Mouse (Mus musculus): ENCODE measurements around the gene Car11.
A peak's percentile ranks its signal among the peaks of the same experiment; 100 is the strongest.

Gene Car11

DNA sequence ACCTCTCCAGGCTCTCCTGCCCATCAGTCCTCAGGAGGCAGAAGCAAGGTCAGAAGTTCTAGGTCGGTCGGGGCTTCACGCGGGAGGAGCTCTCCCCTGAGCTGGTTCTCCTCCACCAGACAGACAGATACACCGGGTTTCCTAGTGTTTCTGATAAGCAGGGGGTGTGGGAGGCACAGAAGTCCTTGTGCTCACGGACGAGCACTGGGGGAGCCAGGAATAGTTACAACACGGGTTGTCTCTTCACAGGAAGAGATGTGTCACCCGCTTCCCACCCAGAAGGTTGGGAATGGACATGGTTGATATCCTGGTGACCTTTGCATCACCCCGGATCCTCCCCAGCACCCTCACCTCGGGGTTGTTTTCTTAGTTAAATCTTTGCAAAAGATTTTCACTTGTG lies 9.8 kb upstream of the Car11 start:
- no peak for DNase-seq (ENCODE audit: low read depth, low spot score)

DNA sequence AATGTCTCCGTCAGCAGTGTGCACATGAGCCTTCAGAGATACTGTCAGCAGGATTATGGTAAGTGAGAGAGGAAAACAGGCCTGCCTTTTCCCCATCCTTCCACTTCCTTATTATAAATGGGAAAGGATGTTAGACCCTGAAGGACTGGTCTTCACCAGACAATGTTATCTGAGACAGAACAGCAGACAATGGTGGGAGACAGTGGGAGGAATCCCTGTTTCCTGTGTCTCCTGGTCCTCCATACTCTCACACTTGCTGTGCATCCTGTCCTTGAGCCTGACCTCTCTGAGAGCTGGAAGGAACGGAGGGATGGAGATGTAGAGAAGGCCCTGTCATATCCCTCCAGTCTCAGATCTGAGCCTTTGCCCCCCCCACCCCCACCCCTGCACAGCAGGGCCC lies 7.3 kb upstream of the Car11 start:
- DNase-seq (ENCODE audit: low read depth, low spot score), result no peak

DNA sequence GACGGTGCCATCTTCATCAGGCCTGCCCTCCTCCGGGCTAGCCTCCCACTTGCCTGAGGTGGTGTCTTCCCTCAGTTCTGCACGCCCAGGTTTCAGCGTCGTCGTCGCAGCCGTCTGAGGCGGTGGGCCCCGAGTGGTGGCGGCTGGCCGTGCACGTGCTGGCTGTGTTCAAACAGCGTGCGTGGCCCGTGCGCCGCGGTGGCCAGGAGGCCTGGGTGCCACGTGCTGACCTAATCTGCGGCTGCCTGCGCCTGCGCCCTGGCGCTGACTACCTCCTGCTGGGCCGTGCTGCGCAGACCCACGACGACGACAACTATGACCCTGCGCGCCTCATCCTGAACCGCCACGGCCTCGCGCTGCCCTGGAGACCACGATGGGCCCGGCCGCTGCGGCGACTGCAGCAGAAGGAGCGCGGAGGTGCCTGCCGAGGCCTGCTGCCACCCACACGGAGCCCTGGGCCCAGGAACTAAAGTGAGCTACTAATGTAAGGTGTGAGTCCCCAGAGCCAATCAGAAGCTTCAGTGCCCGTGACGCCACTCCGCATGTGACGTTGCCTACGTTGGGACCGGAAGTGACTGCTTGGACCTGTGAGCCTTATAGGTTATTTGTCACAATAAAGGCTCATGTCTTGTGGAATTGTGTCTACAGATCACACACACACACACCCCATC lies 5.6 kb upstream of the Car11 start, which contains the start of gene Sec1:
Gene Sec1, minus strand, starts transcription at position 482 of the 671 bp plus-strand sequence.
- no peak for DNase-seq (ENCODE audit: low read depth, low spot score)

DNA sequence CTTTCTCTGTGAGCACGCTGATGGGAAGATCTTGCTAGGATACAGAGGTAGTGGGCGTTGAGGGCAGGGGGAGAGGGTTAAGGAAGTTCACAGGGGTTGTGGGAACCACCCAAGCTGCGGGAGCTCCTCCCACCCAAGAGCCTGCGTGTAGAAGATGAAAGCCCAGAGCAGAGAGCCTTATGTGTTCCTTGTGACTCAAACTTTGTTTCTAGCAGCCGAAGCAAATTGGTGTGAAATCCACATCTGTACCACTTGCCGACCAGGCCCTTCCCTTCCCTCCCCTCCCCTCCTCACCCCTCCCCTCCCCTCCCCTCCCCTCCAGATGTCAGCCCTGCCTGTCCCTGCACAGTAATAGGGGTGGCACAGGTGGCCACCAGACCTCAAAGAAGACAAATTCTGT lies 4.5 kb upstream of the Car11 start:
- DNase-seq (ENCODE audit: low read depth, low spot score), result peak; percentile 18

DNA sequence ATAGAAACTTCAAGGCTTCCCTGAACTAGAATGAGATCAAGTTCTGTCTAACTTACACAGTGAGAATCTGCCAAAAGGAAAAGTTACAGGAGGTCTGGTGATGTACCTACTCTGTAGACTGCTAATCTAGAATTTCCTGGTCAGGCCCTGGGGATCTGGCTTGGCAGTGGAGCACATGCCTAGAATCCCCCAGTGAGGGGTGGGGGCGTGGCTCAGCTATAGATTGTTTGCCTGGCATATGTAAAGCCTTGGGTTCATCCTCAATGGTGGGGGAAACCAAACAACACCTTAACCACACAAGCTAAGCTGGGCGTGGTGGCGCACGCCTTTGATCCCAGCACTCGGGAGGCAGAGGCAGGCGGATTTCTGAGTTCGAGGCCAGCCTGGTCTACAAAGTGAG lies 1.7 kb upstream of the Car11 start:
- DNase-seq (ENCODE audit: low read depth, low spot score), result no peak

DNA sequence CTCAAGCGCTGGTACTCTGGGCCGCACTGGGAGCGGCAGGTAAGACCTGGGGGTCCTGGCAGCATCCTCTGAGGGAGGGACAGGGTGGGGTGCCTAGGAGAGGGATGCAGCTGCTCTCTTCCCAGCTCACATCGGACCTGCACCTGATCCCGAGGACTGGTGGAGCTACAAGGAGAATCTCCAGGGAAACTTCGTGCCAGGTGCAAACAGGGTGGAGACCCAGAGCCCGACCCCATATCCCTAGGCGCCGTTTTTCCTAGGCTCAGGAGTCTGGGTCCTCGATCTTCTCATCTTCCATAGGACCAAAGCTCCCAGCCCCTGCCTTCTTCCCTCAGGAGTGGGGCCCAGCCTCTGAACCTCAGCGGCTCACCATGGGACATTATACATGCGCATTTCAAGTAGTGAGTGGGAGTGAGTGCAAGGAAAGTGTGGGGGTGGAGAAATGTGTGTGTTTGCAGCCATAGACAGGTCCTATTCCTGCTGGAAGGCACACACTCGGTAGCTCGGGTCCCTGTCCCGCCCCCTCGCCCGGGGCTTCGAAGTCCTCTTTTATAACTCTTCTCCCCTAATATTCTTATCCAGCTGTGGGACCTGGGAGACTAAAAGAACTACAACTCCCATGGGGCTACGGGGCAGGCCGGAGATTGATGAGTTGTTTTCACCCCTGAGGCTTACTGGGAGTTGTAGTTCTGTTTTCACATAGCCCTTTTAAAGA lies 815 bp downstream of the Car11 start:
- peak; percentile 65 for DNase-seq (ENCODE audit: low read depth, low spot score)

DNA sequence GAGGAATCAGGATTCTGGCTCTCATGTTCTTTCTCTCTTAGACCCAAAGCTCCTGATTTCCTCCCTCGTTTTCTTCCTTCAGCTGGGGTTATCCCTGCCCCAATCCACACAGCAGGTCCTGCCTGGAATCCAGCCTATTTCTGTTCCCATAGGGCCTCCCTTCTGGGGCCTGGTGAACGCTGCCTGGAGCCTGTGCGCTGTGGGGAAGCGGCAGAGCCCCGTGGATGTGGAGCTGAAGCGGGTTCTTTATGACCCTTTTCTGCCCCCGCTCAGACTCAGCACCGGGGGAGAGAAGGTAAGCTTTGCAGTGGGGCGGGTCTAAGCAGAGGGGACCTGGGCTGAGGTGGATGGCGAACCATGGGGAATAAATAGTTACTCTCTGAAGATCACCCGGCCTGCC lies 1.4 kb downstream of the Car11 start:
- DNase-seq (ENCODE audit: low read depth, low spot score), result no peak

DNA sequence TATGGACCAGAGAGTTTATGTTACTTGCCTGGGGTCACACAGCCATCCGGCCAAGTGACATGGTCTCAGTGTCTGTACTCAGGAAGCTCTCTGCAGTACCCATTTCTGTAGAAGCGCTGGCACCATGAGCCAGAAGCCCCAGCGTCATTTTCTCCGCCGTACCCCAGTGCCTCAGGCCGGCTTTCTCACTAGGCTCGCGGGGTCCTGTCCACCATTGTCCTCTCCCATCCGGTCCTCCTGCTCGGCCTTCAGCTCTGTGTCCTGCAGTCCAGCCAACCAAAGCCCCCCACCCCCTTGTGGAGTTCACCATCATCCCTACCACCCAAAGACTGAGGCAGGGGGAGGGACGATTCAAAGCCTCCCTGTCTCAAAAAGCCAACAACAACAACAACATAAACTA lies 2.0 kb downstream of the Car11 start:
- DNase-seq (ENCODE audit: low read depth, low spot score), result no peak

DNA sequence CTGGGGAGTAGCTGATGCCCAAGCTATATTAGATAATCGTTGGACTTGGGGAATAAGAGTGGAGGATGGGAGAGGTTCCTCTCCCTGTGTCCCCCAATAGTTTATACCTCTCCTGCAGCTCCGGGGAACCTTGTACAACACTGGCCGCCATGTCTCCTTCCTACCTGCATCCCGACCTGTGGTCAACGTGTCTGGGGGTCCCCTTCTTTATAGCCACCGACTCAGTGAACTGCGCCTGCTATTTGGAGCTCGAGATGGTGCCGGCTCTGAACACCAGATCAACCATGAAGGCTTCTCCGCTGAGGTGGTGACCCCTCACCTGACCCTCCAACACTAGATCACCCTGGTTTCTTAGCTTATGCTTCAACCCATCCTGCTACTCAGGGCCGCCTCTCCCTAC lies 2.7 kb downstream of the Car11 start:
- no peak for DNase-seq (ENCODE audit: low read depth, low spot score)

DNA sequence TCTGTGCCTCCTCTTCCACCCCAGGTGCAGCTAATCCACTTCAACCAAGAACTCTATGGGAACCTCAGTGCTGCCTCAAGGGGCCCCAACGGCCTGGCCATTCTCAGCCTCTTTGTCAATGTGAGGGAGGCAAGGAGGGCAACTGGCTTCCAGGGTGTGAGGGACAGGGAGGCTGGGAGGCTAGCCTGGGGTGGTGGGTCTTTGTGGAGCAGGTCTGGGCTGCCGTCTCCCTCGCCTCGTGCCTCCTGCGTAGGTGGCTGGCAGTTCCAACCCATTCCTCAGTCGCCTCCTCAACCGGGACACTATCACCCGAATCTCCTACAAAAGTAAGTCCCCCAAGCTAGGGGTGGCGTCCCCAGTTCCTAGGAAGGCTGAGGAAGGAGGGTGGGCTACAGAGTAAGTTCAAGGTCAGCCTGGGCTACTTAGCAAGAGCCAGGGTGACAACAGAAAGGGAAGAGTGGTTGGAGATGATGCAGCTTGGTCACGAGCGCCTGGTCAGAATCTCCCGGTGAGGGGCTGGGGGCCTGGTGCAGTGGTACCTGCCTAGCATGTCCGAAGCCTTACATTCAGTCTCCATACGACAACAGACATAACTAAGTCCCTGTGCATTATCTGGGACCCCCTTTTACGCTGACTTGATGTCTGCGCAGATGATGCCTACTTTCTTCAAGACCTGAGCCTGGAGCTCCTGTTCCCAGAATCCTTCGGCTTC lies 3.3 kb downstream of the Car11 start:
- no peak for DNase-seq (ENCODE audit: low read depth, low spot score)

DNA sequence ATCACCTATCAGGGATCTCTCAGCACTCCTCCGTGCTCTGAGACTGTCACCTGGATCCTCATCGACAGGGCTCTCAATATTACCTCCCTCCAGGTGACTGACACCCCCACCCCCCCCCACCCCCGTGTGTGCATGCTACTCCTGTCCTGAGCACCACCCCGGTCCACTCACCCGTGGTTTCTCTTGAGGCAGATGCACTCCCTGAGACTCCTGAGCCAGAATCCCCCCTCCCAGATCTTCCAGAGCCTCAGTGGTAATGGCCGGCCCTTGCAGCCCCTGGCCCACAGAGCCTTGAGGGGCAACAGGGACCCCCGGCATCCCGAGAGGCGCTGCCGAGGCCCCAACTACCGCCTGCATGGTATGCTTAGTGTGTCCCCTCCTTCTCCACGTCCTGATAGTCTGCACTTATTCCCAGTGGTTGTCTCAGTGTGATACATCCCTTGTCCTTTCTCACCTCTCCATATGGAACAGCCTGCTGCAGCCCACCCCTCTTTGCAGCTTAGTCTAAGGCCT lies 3.9 kb downstream of the Car11 start:
- no peak for DNase-seq (ENCODE audit: low read depth, low spot score)

DNA sequence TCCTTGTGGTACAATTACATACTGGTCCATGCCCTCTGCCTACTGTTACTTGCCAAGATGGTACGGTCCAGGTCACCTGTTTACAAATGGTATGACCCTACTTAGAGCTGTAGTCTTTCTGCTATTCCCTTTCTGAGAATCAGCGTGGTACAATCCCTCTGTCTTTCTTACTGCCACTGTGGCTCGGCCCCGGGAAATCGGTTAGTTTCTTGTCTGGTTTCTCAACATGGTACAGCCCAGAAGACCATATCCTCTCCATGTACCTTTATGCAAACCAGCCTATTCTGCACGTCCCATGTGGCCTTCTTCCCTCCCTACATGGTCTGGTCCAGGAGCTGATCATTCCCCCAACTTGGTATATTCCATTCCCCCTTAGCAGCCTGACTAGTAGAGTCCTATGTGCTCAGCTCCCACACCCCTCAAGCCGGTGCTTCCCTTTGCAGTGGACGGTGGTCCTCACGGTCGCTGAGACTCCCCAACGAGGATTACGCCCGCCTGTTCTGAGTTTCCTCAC lies 4.5 kb downstream of the Car11 start:
- peak; percentile 94 for DNase-seq (ENCODE audit: low read depth, low spot score)

DNA sequence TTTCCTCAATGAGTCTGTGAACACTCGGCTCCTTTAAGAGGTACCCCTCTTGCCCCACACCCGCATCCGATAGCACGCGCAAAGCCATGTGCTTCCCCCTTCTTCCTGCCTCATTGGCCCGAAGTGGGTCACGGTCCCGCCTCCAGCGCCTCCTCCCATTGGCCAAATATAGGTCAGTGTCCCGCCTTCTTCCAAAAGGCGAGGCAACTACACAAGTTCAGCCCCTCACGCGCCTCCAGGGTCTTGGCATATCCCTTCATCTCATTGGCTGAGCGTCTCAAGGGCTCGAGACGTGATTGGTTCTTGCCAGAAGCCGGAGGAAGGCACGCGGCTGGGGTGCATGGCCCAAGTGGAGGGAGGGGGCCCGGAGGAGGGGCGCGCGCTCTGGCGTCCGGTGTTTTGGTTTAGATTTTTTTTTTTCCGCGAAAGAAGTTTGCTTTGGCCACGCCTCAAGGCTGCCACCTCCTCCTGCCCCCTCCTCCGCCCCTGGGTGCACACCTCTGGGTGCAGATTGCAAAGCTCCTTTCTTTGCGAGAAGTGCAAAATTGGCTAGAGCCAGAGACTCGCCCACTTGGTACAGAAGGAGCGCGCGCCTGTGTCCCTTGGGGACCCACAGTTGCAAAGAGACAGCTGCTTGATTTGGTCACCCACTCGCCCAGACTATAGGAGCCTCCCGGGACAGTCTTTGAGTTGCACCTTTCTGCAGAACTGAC lies 5.2 kb downstream of the Car11 start, which contains the start of gene Dbp:
Gene Dbp, plus strand, starts transcription at position 359 of the 713 bp plus-strand sequence.
- peak; percentile 99 for DNase-seq (ENCODE audit: low read depth, low spot score)

DNA sequence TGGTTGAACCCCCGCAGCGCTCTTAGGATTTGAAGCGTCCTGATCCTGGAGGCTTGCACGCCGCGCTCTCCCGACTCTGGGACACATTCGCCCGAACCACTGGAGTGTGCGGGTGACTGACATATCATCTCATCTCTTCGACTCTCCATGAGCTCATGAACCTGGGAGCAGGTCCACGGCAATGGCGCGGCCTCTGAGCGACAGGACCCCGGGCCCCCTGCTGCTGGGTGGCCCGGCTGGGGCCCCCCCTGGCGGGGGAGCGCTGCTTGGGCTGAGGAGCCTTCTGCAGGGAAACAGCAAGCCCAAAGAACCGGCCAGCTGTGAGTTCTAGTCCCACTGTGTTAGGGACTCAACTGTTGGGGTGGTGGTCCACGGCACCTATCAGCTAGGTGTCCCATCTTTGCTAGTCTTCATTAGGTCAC lies 5.8 kb downstream of the Car11 start:
- DNase-seq (ENCODE audit: low read depth, low spot score), result no peak

DNA sequence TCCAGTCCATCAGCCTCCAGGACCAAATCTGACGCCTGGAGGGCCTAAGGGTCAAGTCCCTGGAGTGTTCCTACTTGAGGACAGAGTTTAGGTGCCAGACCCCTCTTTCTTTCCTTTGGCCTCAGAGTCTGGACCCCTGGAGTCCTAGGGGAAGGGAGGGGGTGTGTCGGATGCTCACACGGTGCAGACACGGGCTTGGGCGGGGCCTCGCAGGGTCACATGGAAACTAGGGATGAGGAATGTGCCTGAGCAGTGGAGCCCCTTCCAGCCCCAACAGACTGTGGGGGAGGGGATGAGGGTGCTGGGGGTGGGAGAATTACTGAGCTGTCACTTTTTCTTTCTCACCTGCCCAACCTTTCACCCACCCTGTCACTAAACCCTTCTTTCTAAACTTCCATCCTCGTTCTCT lies 6.2 kb downstream of the Car11 start:
- peak; percentile 64 for DNase-seq (ENCODE audit: low read depth, low spot score)

DNA sequence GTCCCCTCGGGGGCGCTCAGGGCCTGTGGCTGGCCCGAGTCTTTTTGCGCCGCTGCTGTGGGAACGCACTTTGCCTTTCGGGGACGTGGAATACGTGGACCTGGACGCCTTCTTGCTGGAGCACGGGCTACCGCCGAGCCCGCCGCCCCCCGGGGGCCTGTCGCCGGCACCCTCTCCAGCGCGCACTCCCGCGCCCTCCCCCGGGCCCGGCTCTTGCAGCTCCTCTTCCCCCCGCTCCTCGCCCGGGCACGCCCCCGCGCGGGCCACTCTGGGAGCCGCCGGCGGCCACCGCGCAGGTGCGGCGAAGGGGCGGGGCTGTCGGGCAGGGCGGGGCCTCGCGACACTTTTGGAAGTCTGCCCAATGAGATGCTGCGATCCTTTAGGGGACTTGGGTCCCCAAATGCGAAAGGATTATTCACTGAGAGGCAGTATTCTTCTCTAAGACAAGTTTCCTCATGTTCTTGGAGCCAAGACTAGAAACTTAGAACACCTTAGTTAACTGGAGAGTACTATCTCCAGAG lies 7.1 kb downstream of the Car11 start:
- DNase-seq (ENCODE audit: low read depth, low spot score), result peak; percentile 96

DNA sequence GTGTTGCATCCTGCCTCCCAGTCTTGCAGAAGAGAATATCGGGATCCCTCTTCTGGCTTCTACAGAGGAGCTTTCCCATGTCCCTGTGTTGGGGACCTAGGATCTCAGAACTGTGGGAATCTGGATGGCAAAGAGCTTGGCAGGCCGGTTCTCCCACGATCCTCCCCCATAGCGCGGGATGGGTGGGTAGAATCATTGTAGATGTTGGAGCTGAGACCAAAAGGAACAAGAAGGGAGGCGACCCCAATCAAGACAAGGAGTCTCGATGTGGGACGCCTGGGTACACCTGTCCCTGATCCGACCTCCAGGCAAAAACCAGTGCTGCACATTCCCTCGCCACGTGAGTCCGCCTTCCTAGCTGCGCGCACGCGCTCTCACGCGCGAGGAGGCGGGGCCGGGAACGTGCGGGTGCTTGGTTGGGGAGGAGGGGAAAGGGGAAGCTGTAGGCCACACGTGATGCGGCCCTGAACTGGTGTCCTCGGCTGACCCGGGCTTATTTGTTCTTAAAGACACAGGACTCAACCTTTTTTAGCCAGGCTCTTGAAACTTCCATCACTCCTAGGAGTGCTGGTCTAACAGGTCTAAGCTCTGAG lies 7.8 kb downstream of the Car11 start:
- peak; percentile 96 for DNase-seq (ENCODE audit: low read depth, low spot score)

DNA sequence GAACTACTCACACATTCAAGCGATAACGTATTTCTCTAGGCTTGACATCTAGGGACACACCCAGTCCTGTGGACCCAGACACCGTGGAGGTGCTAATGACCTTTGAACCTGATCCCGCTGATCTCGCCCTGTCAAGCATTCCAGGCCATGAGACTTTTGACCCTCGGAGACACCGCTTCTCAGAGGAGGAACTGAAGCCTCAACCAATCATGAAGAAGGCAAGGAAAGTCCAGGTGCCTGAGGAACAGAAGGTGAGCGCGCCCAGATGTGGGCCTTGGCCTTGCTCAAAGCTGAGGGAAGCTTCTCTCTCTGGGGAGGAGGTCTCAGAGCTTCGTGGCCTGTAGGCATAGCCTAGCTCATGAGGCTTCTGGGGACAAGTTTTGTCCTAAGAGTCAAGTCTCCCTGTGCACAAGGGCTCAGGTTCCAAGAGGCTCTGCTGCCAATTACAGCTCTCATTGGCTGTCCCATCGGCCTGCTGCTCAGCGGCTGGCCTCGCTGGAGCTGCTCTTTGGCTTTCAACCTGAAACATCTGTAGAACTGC lies 8.6 kb downstream of the Car11 start:
- DNase-seq (ENCODE audit: low read depth, low spot score), result peak; percentile 75

DNA sequence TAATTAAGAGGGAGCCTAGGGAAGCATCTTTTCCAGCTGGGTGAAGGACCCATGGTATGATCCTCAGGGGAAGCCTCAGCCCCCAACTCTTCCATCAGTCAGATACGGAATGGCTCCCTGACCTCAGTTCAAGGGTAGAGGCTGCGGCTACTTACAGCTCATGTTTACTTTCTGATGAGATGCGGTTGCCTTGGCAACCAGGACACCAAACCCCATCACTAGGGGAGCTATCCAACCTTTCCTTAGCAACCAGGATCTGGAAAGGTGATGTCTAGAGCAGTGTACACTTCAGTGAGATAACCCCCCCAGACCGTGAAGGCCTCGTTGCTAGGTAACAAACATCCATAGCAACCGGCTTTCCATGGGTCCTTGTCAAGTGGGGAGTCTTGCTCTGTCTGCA lies 9.4 kb downstream of the Car11 start:
- peak; percentile 43 for DNase-seq (ENCODE audit: low read depth, low spot score)

DNA sequence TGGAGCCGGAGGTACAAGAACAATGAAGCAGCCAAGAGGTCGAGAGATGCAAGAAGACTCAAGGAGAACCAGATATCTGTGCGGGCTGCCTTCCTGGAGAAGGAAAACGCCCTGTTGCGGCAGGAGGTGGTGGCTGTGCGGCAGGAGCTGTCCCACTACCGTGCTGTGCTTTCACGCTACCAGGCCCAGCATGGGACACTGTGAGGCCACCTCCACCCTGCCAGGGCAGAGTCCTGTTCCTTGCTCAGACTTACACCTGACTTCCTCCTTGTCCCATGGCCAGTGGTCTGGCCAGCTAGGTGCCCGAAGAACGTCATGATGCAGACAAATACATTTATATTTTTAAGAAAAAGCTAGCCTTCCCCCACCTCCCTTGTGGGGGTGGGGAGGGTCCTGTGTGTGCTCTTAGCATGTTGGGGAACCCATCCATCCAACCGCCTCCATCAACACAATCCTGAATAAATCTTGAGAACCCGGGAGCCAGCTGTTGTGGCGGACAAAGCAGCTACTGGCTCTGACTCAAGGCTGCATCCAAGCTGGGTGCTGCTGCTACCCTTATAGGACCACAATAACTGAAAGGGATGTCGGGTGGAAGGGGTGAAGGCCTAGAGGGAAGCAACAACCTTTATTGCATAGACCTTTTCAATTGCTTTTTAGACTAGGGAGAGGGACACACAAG lies 10.2 kb downstream of the Car11 start:
- DNase-seq (ENCODE audit: low read depth, low spot score), result no peak
